Mouse (Mus musculus): ENCODE measurements at regions not wholly inside any gene's neighbourhood (a gene's known extent, or its start where the extent isn't known, plus 50 kb on each side); places are given as distances from the start of the nearest gene placed in this dataset.

GRCm38 (mm10) chr12:85542881-85543280, 55.9 kb upstream of the Jdp2 start:
- H3K4me2 ChIP-seq (ENCODE audit: low read depth, low read length), result no peak overlapping the region
- 73% methylated on average over 6 of the region's 6 CpGs for WGBS
- H3K9ac ChIP-seq (replicated peaks; ENCODE audit: low read length), result no peak overlapping the region
- no peaks in the 10 kb centered on the region for H3K36me3 ChIP-seq (ENCODE audit: insufficient read depth, low read length)
- no peak overlapping the region for H3K27ac ChIP-seq
- H3K4me1 ChIP-seq (ENCODE audit: insufficient read depth, low read length), result no peaks in the 10 kb centered on the region
- no peak for DNase-seq (ENCODE audit: low spot score)
- no peak for ATAC-seq
- H3K9me3 ChIP-seq (ENCODE audit: low read length), result no peaks in the 10 kb centered on the region
- no peaks in the 10 kb centered on the region for H3K27me3 ChIP-seq (ENCODE audit: insufficient read depth, low read length)
- no peak for TF ChIP-seq CTCF (IDR thresholded peaks at IDR 0.05; ENCODE audit: low read depth)
- H3K4me3 ChIP-seq (ENCODE audit: low read length), result no peak overlapping the region

GRCm38 (mm10) chr12:85543520-85543919, 55.3 kb upstream of the Jdp2 start:
- WGBS, result 93% methylated on average over 9 of the region's 9 CpGs
- H3K4me3 ChIP-seq (ENCODE audit: low read length), result no peak overlapping the region
- ATAC-seq, result no peak
- H3K27me3 ChIP-seq (ENCODE audit: insufficient read depth, low read length), result no peaks in the 10 kb centered on the region
- H3K36me3 ChIP-seq (ENCODE audit: insufficient read depth, low read length), result no peaks in the 10 kb centered on the region
- no peaks in the 10 kb centered on the region for H3K4me1 ChIP-seq (ENCODE audit: insufficient read depth, low read length)
- no peak overlapping the region for H3K4me2 ChIP-seq (ENCODE audit: low read depth, low read length)
- no peak overlapping the region for H3K27ac ChIP-seq
- H3K9me3 ChIP-seq (ENCODE audit: low read length), result no peaks in the 10 kb centered on the region
- no peak for TF ChIP-seq CTCF (IDR thresholded peaks at IDR 0.05; ENCODE audit: low read depth)
- no peak for DNase-seq (ENCODE audit: low spot score)
- H3K9ac ChIP-seq (replicated peaks; ENCODE audit: low read length), result no peak overlapping the region

- Histone ChIP-seq H3K36me3 (ENCODE audit: insufficient read depth, low read length) (no peaks in the 10 kb centered on the region), H3K9me3 (ENCODE audit: low read length) (no peaks in the 10 kb centered on the region), H3K27ac (no peak overlapping the region), H3K4me1 (ENCODE audit: insufficient read depth, low read length) (no peaks in the 10 kb centered on the region), H3K4me3 (ENCODE audit: low read length) (no peak overlapping the region), H3K27me3 (ENCODE audit: insufficient read depth, low read length) (no peaks in the 10 kb centered on the region), H3K4me2 (ENCODE audit: low read depth, low read length) (no peak overlapping the region), H3K9ac (replicated peaks; ENCODE audit: low read length) (no peak overlapping the region)
- ATAC-seq (no peak), DNase-seq (ENCODE audit: low spot score) (no peak)
- 57% methylated on average over 4 of the region's 4 CpGs for WGBS
- TF ChIP-seq CTCF (IDR thresholded peaks at IDR 0.05; ENCODE audit: low read depth), result no peak
Observed at GRCm38 (mm10) chr12:85544801-85545200, 54.0 kb upstream of the Jdp2 start.

GRCm38 (mm10) chr12:85545718-85546117, 53.1 kb upstream of the Jdp2 start:
- Histone ChIP-seq H3K9me3 (ENCODE audit: low read length) (no peaks in the 10 kb centered on the region), H3K4me1 (ENCODE audit: insufficient read depth, low read length) (no peaks in the 10 kb centered on the region), H3K4me3 (ENCODE audit: low read length) (no peak overlapping the region), H3K27ac (no peak overlapping the region), H3K4me2 (ENCODE audit: low read depth, low read length) (no peak overlapping the region), H3K9ac (replicated peaks; ENCODE audit: low read length) (no peak overlapping the region), H3K27me3 (ENCODE audit: insufficient read depth, low read length) (no peaks in the 10 kb centered on the region), H3K36me3 (ENCODE audit: insufficient read depth, low read length) (no peaks in the 10 kb centered on the region)
- no peak for DNase-seq (ENCODE audit: low spot score)
- TF ChIP-seq CTCF (IDR thresholded peaks at IDR 0.05; ENCODE audit: low read depth), result no peak
- no peak for ATAC-seq
- WGBS, result 63% methylated on average over 10 of the region's 10 CpGs

GRCm38 (mm10) chr12:85548076-85548475, 50.8 kb upstream of the Jdp2 start:
- H3K27ac ChIP-seq, result no peak overlapping the region
- H3K4me1 ChIP-seq (ENCODE audit: insufficient read depth, low read length), result no peaks in the 10 kb centered on the region
- TF ChIP-seq CTCF (IDR thresholded peaks at IDR 0.05; ENCODE audit: low read depth), result no peak
- no peaks in the 10 kb centered on the region for H3K9me3 ChIP-seq (ENCODE audit: low read length)
- no peak overlapping the region for H3K9ac ChIP-seq (replicated peaks; ENCODE audit: low read length)
- no peak for DNase-seq (ENCODE audit: low spot score)
- no peaks in the 10 kb centered on the region for H3K36me3 ChIP-seq (ENCODE audit: insufficient read depth, low read length)
- H3K27me3 ChIP-seq (ENCODE audit: insufficient read depth, low read length), result no peaks in the 10 kb centered on the region
- ATAC-seq, result no peak
- H3K4me2 ChIP-seq (ENCODE audit: low read depth, low read length), result no peak overlapping the region
- H3K4me3 ChIP-seq (ENCODE audit: low read length), result no peak overlapping the region
- WGBS, result 58% methylated on average over 8 of the region's 8 CpGs

Data from hindbrain, postnatal 0 days (tissue).